Mouse (Mus musculus): Measurements from ENCODE around the gene Gm20431. TPM values are rescaled to one million over a fixed set of nuclear protein-coding genes. Genes with fewer than 3 reads are reported as not detected.

Gene Gm20431
- polyA plus RNA-seq, 1 experiment from 2014 or later = 1.8 TPM

DNA sequence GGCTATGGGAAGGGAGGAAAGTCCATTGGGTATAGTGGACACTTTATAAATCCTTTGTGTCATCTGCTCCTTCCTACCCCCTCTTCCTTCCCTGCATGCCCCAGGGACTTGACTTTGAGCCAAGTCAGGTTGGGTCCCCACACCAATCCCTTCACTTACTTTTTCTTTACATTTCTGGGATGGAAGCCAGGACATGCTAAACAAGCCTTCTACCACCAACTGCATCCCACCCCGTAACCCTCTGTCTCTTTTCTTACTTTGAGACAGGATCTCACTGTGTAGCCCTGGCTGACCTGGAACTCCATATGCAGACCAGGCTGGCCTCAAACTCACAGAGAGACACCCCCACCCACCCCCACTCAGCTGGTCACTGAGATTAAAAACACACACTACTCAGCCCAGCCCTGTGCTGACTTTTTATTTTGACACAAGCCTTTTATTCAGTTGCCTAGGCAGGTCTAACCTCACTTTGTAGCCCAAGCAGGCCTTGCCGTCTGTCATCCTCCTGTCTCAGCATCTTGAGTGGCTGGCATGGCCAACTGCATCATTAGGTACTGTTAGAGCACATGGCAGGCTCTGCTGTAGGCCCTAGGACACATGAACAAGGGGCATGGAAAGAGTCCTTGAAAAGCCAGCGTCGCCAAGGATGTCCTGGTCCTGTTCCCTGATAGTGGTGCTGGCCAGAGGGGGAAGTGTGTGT, 67.6 kb downstream of the Gm20431 start:
- 67% methylated on average over 4 of the region's 4 CpGs for WGBS (ENCODE audit: insufficient replicate concordance)
- peak overlapping the region; percentile 20 for H3K27ac ChIP-seq

GRCm38 (mm10) chr2:167588774-167589577, 72.3 kb downstream of the Gm20431 start:
- Histone ChIP-seq H3K27me3 (replicated peaks) (no peaks in the 10 kb centered on the region), H3K4me2 (peak overlapping the region; percentile 83), H3K9me3 (replicated peaks) (no peaks in the 10 kb centered on the region), H3K27ac (peak overlapping the region; percentile 79), H3K4me1 (peaks cover 54% of the 10 kb centered on the region), H3K9ac (peak overlapping the region; percentile 73), H3K4me3 (peak overlapping the region; percentile 61), H3K36me3 (no peaks in the 10 kb centered on the region)
- peak; percentile 74 for ATAC-seq
- 1% methylated on average over 21 of the region's 21 CpGs for WGBS (ENCODE audit: insufficient replicate concordance)

More for the DNA sequence above, 67.6 kb downstream of the Gm20431 start:
- Histone ChIP-seq H3K9ac (no peak overlapping the region), H3K4me2 (no peak overlapping the region), H3K27me3 (replicated peaks) (peaks cover 15% of the 10 kb centered on the region), H3K36me3 (no peaks in the 10 kb centered on the region), H3K4me1 (peaks cover 29% of the 10 kb centered on the region), H3K4me3 (no peak overlapping the region), H3K9me3 (replicated peaks) (no peaks in the 10 kb centered on the region)
- no peak for ATAC-seq

DNA sequence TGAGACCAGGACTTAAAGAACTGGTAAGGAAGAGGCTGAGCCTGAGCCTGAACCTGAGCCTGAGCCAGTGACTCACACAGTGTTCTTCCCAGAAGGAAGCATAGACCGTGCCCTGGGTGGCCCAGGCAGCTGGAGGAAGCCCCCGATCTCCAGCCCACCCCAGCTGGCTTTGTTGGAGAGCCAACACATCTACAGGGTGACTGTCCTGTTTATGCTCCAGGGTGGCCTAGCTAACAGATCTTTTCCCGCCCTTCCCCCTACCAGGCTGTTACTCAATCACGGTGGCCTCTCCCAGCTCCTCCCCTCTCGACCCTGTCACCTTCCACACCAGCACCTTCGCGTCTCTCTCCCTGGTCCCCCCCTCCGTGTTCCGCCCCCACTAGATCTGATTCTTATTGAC, 74.3 kb downstream of the Gm20431 start:
- Histone ChIP-seq H3K27ac (peak overlapping the region; percentile 76; the same call in 1 of the 2 replicates), H3K9ac (no peak overlapping the region), H3K4me1 (peaks cover 65% of the 10 kb centered on the region), H3K27me3 (replicated peaks) (no peaks in the 10 kb centered on the region), H3K36me3 (no peaks in the 10 kb centered on the region), H3K9me3 (replicated peaks) (no peaks in the 10 kb centered on the region), H3K4me2 (no peak overlapping the region), H3K4me3 (no peak overlapping the region)
- WGBS (ENCODE audit: insufficient replicate concordance) = 41% methylated on average over 9 of the region's 9 CpGs
- ATAC-seq = no peak

DNA sequence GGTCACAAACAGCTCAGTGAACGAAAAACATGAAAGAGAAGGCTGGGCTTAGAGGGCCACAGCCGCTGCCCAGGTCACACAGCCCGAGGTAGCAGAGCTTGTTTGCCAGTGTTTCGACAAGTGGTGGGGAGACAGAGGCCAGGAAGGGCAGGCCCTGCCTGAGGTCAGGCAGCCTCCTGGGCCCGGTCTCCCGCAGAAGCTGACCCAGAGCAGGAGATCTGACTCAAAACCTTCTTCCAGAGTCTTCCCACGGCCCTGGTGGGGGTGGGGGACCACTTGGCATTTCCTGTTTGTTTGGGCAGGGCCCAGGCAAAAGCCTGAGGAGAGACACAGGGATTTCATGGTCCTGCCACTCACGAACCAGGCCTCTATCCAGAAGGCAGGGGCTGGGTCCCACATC, 75.3 kb downstream of the Gm20431 start:
- ATAC-seq = no peak
- Histone ChIP-seq H3K36me3 (no peaks in the 10 kb centered on the region), H3K27ac (peak overlapping the region; percentile 76), H3K9me3 (replicated peaks) (no peaks in the 10 kb centered on the region), H3K4me3 (no peak overlapping the region), H3K4me1 (peaks cover 65% of the 10 kb centered on the region), H3K9ac (no peak overlapping the region), H3K4me2 (no peak overlapping the region), H3K27me3 (replicated peaks) (0 out of 2 replicates have a peak, but pooled peaks cover 3% of the 10 kb centered on the region)
- 41% methylated on average over 8 of the region's 8 CpGs for WGBS (ENCODE audit: insufficient replicate concordance)

DNA sequence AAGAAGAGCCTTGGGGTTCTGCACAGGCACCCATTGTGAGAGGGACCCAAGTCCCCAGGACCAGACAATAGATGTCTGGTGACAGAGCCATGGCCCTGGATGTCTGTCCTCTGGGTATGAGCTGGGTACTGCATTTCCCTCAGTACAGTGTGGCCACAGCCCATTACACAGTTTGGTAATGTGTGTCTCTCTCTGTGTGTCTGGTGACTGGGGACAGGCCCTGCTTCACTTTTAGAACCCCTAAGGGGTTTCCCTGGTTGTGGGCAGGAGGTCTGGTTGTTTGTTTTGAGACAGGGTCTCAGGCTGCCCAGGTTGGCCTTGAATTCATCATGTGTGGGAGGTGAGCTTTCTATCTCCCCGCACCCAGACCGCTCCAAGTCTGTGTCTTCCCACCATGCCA, 76.0 kb downstream of the Gm20431 start:
- Histone ChIP-seq H3K27ac (no peak overlapping the region), H3K9ac (no peak overlapping the region), H3K36me3 (no peaks in the 10 kb centered on the region), H3K4me3 (no peak overlapping the region), H3K27me3 (replicated peaks) (0 out of 2 replicates have a peak, but pooled peaks cover 5% of the 10 kb centered on the region), H3K9me3 (replicated peaks) (no peaks in the 10 kb centered on the region), H3K4me1 (peaks cover 60% of the 10 kb centered on the region), H3K4me2 (no peak overlapping the region)
- WGBS (ENCODE audit: insufficient replicate concordance) = 76% methylated on average over 2 of the region's 2 CpGs
- ATAC-seq = no peak

DNA sequence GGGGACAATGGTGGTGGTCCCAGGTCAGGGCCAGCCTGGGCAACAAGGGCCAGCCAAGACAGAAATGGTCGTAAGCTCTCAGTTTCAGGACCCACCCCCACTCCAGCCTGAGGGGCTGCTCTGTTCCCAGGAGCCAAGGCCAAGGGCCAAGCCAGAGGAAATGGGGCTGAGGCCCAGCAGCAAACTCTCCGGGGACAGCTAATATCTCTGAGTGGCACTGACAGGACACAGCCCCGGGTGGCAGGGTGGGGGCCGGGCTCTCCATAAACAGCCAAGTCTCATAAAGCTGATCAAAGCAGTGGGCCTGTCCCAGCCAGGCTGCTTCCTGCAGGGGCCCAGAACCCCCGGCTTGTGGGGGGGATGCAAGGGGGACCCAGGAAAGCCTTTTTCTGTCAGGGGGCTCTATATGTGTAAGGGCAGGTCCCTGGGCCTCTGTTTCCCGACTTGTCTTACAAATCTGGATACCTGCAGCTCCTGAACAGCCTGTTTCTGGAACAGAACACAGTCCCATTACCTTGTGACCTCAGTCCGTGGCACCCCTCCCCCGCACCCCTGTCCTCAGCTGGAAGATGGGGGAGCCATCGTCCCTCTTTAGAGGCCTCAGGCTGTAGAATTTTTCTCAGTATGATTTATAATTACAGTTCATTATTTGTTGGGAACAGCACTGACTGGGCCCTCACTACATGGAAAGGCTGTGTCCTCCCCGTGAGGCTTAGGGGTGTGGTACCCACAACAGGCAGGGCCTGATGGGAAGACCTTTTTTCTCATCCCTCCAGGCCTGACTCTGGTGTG, 77.9 kb downstream of the Gm20431 start:
- H3K4me2 ChIP-seq = no peak overlapping the region
- no peaks in the 10 kb centered on the region for H3K9me3 ChIP-seq (replicated peaks)
- peaks cover 50% of the 10 kb centered on the region for H3K4me1 ChIP-seq
- 45% methylated on average over 10 of the region's 10 CpGs for WGBS (ENCODE audit: insufficient replicate concordance)
- H3K4me3 ChIP-seq = no peak overlapping the region
- H3K36me3 ChIP-seq = no peaks in the 10 kb centered on the region
- 0 out of 2 replicates have a peak overlapping the region, but pooled peaks have one; percentile 15 for H3K27ac ChIP-seq
- H3K9ac ChIP-seq = no peak overlapping the region
- ATAC-seq = no peak
- H3K27me3 ChIP-seq (replicated peaks) = 0 out of 2 replicates have a peak, but pooled peaks cover 5% of the 10 kb centered on the region

DNA sequence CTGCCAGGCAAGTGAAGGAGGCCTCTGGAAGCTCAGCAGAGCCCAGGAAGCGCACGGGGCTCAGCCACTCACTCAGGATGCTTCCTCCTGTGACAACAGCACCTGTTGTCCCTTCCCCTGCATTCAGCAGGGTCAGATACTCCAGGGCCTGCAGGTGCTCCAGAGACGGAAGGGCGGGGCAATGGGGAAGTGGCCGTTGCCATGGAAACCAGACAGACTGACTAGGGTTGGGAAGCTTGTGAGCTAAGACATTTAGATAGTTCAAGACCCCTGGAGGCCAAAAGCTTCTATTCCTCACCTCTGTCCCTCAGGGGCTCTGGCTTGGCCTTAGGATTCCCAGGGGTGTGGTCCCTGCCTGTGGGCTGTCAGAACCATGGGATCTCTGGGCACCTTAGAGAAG, 82.8 kb downstream of the Gm20431 start:
- 37% methylated on average over 5 of the region's 5 CpGs for WGBS (ENCODE audit: insufficient replicate concordance)
- no peak overlapping the region for H3K9ac ChIP-seq
- H3K4me2 ChIP-seq = no peak overlapping the region
- H3K36me3 ChIP-seq = no peaks in the 10 kb centered on the region
- ATAC-seq = no peak
- H3K4me3 ChIP-seq = no peak overlapping the region
- 0 out of 2 replicates have a peak, but pooled peaks cover 5% of the 10 kb centered on the region for H3K27me3 ChIP-seq (replicated peaks)
- H3K4me1 ChIP-seq = peaks cover 17% of the 10 kb centered on the region
- H3K27ac ChIP-seq = no peak overlapping the region
- no peaks in the 10 kb centered on the region for H3K9me3 ChIP-seq (replicated peaks)

DNA sequence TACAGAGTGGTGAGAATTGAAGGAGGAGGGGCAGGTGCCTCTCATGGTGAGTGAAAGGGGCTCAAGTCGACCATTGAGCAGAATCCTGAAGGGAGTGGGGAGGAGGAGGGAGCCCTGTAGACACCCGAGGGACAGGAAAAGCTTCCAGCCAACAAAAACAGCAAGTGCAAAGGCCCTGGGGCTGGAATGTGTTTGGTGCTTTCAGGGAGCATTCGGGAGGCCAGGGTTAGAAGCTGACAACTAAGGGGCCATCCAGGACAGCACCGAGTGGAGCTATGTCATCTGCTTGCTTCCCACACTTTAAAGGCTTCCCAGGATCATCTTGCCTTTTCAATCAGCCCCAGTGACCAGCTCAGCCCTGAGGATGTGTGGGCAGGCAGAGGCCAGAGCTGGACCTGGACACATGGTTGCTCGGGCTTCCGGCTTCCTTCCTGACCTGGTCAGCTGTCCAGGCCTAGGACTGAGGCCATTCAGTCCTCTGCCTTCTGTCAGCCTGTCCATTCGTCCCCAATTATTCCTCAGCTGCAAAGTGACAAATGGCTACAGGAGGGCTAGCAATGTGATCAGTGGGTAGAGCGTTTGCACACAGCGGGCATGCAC, 84.0 kb downstream of the Gm20431 start:
- H3K9ac ChIP-seq = no peak overlapping the region
- peaks cover 10% of the 10 kb centered on the region; the same call in 1 of the 2 replicates for H3K4me1 ChIP-seq
- no peak overlapping the region for H3K4me2 ChIP-seq
- WGBS (ENCODE audit: insufficient replicate concordance) = 51% methylated on average over 9 of the region's 9 CpGs
- H3K4me3 ChIP-seq = no peak overlapping the region
- ATAC-seq = no peak
- no peaks in the 10 kb centered on the region for H3K36me3 ChIP-seq
- H3K27ac ChIP-seq = no peak overlapping the region
- 0 out of 2 replicates have a peak, but pooled peaks cover 5% of the 10 kb centered on the region for H3K27me3 ChIP-seq (replicated peaks)
- no peaks in the 10 kb centered on the region for H3K9me3 ChIP-seq (replicated peaks)

GRCm38 (mm10) chr2:167576121-167576620, 85.1 kb downstream of the Gm20431 start:
- Histone ChIP-seq H3K27me3 (replicated peaks) (0 out of 2 replicates have a peak, but pooled peaks cover 3% of the 10 kb centered on the region), H3K4me1 (peaks cover 10% of the 10 kb centered on the region; the same call in 1 of the 2 replicates), H3K36me3 (no peaks in the 10 kb centered on the region), H3K27ac (no peak overlapping the region), H3K4me2 (no peak overlapping the region), H3K9me3 (replicated peaks) (no peaks in the 10 kb centered on the region), H3K9ac (no peak overlapping the region), H3K4me3 (no peak overlapping the region)
- 68% methylated on average over 8 of the region's 8 CpGs for WGBS (ENCODE audit: insufficient replicate concordance)
- ATAC-seq = no peak

GRCm38 (mm10) chr2:167575581-167575980, 85.7 kb downstream of the Gm20431 start:
- Histone ChIP-seq H3K27ac (no peak overlapping the region), H3K4me1 (peaks cover 10% of the 10 kb centered on the region; the same call in 1 of the 2 replicates), H3K36me3 (no peaks in the 10 kb centered on the region), H3K27me3 (replicated peaks) (no peaks in the 10 kb centered on the region), H3K9ac (no peak overlapping the region), H3K4me2 (no peak overlapping the region), H3K4me3 (no peak overlapping the region), H3K9me3 (replicated peaks) (no peaks in the 10 kb centered on the region)
- WGBS (ENCODE audit: insufficient replicate concordance) = 75% methylated on average over 7 of the region's 7 CpGs
- no peak for ATAC-seq

DNA sequence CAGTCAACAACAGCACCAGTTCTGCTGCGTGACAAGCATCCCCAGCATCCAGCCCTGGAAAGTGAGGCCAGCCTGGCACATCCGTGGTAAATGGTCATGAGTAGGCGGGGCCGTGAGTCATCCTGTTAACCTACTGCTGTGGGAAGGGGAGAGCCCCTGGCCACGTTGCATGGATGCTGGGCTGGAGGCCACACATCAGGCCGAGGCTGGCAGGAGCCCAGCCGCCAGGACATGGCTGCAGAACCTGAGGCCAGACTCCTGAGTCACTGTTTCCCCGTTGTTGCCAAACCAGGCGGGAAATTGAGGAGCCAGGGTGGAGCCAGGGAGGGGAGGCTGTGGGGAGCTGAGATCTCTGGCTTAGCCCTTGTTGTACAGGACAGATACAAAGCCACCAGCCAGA, 86.5 kb downstream of the Gm20431 start:
- Histone ChIP-seq H3K4me1 (peaks cover 14% of the 10 kb centered on the region), H3K9ac (no peak overlapping the region), H3K9me3 (replicated peaks) (no peaks in the 10 kb centered on the region), H3K4me3 (no peak overlapping the region), H3K27ac (no peak overlapping the region), H3K36me3 (no peaks in the 10 kb centered on the region), H3K4me2 (no peak overlapping the region), H3K27me3 (replicated peaks) (no peaks in the 10 kb centered on the region; the same call in 1 of the 2 replicates)
- 57% methylated on average over 9 of the region's 9 CpGs for WGBS (ENCODE audit: insufficient replicate concordance)
- no peak for ATAC-seq
